Mouse (Mus musculus) CH12.LX (cell line): ENCODE data around the gene Bcl2l15. TPM values are rescaled to one million over a fixed set of nuclear protein-coding genes. Genes with fewer than 3 reads are reported as not detected.

Source experiments
- DNase-seq: peaks from one replicate; pipeline ENCODE4 v3.0.0-alpha.2; 2013; ENCODE audit errors: extremely low read depth
- H3K27ac ChIP-seq: 2 replicates; pipeline ENCODE4 v1.5.1; 2012; ENCODE audit warnings: low read depth, mild to moderate bottlenecking, control low read depth, moderate library complexity; ENCODE audit not compliant: insufficient read depth
- H3K27me3 ChIP-seq: replicated peaks from 2 replicates; pipeline ENCODE3; 2012; ENCODE audit warnings: inconsistent platforms
- H3K36me3 ChIP-seq, 2 experiments: replicated peaks in 1 of 2; 2 replicates each; pipeline versions ENCODE3 to v1.6.1; 2012; ENCODE audit warnings: inconsistent platforms in 1 of 2, low read length in 1 of 2, mild to moderate bottlenecking in 1 of 2, mixed read lengths in 1 of 2, moderate library complexity in 1 of 2; ENCODE audit not compliant: control insufficient read depth in 1 of 2, insufficient read depth in 1 of 2
- H3K4me1 ChIP-seq, 2 experiments: 2 replicates each; pipeline ENCODE4 v1.6.1; 2012; ENCODE audit warnings: inconsistent platforms in 1 of 2, moderate library complexity in 1 of 2; ENCODE audit not compliant: insufficient read depth in 2 of 2, control insufficient read depth in 1 of 2
- H3K4me2 ChIP-seq: 2 replicates; pipeline ENCODE4 v1.6.1; 2012; ENCODE audit warnings: low read depth, mild to moderate bottlenecking, control low read depth; ENCODE audit not compliant: poor library complexity, insufficient read depth, severe bottlenecking
- H3K4me3 ChIP-seq, 3 experiments: fragments of 150-350 bp in 1 of 3; sonication (generic) in 1 of 3; replicated peaks in 1 of 3; 2 replicates each; pipeline versions ENCODE3 to v1.5.1; 2011 to 2012; ENCODE audit warnings: low read depth in 2 of 3, low read length in 2 of 3, mild to moderate bottlenecking in 2 of 3, moderate library complexity in 2 of 3, control low read depth in 1 of 3, improper control_type of control experiment in 1 of 3, inconsistent platforms in 1 of 3, mixed read lengths in 1 of 3; ENCODE audit not compliant: poor library complexity in 1 of 3
- H3K79me2 ChIP-seq: replicated peaks from 2 replicates; pipeline ENCODE4 v1.6.1; 2012; ENCODE audit warnings: mild to moderate bottlenecking, moderate library complexity; ENCODE audit not compliant: control insufficient read depth, poor library complexity, insufficient read depth, severe bottlenecking; ENCODE audit errors: extremely low read depth
- H3K9ac ChIP-seq: 2 replicates; pipeline ENCODE4 v1.6.1; 2012; ENCODE audit warnings: low read depth, mild to moderate bottlenecking, control low read depth, moderate library complexity; ENCODE audit not compliant: insufficient read depth
- H3K9me3 ChIP-seq: replicated peaks from 2 replicates; pipeline ENCODE3; 2012; ENCODE audit warnings: low read length, inconsistent platforms, mixed read lengths
- BHLHE40 ChIP-seq: IDR thresholded peaks from 2 replicates; pipeline ENCODE4 v1.6.1; 2011; ENCODE audit warnings: mild to moderate bottlenecking, low read depth, low read length, improper control_type of control experiment
- CHD1 ChIP-seq: IDR thresholded peaks from 2 replicates; pipeline ENCODE4 v1.6.1; 2012; ENCODE audit warnings: low read depth, low read length, improper control_type of control experiment, inconsistent platforms
- CTCF ChIP-seq, 2 experiments: IDR thresholded peaks in 1 of 2; conservative IDR thresholded peaks in 1 of 2; 2 replicates each; pipeline ENCODE4 v1.5.1; 2011 to 2012; ENCODE audit warnings: low read depth in 2 of 2, low read length in 2 of 2, improper control_type of control experiment in 1 of 2, inconsistent platforms in 1 of 2, mild to moderate bottlenecking in 1 of 2, moderate library complexity in 1 of 2
- E2F4 ChIP-seq: IDR thresholded peaks from 2 replicates; pipeline ENCODE4 v1.6.1; 2011; ENCODE audit warnings: low read depth, low read length, improper control_type of control experiment; ENCODE audit not compliant: insufficient replicate concordance
- ELF1 ChIP-seq: IDR thresholded peaks from 2 replicates; pipeline ENCODE4 v1.6.1; 2014; ENCODE audit warnings: low read depth, mild to moderate bottlenecking, inconsistent platforms, low read length, improper control_type of control experiment
- EP300 ChIP-seq: IDR thresholded peaks from 2 replicates; pipeline ENCODE4 v1.6.1; 2011; ENCODE audit warnings: low read length, improper control_type of control experiment
- ETS1 ChIP-seq: conservative IDR thresholded peaks from 2 replicates; pipeline ENCODE4 v1.6.1; 2012; ENCODE audit warnings: low read depth, mild to moderate bottlenecking, inconsistent platforms, low read length, improper control_type of control experiment, moderate library complexity
- GABPA ChIP-seq: IDR thresholded peaks from 2 replicates; pipeline ENCODE4 v1.6.1; 2012; ENCODE audit warnings: low read depth, low read length, improper control_type of control experiment, inconsistent platforms; ENCODE audit not compliant: insufficient replicate concordance
- HCFC1 ChIP-seq: IDR thresholded peaks from 2 replicates; pipeline ENCODE4 v1.6.1; 2012; ENCODE audit warnings: low read depth, mild to moderate bottlenecking, inconsistent platforms, low read length, improper control_type of control experiment
- IRF4 ChIP-seq: IDR thresholded peaks from 2 replicates; pipeline ENCODE4 v1.6.1; 2014; ENCODE audit warnings: low read depth, mild to moderate bottlenecking, inconsistent platforms, low read length, improper control_type of control experiment
- JUN ChIP-seq: IDR thresholded peaks from 2 replicates; pipeline ENCODE4 v1.6.1; 2011; ENCODE audit warnings: low read depth, mild to moderate bottlenecking, low read length, improper control_type of control experiment, moderate library complexity; ENCODE audit not compliant: insufficient read depth
- JUND ChIP-seq: conservative IDR thresholded peaks from 2 replicates; pipeline ENCODE4 v1.6.1; 2011; ENCODE audit warnings: low read depth, low read length, improper control_type of control experiment
- KAT2A ChIP-seq: IDR thresholded peaks from 2 replicates; pipeline ENCODE4 v1.6.1; 2012; ENCODE audit warnings: low read length, improper control_type of control experiment, inconsistent platforms; ENCODE audit not compliant: insufficient replicate concordance
- MAX ChIP-seq: IDR thresholded peaks from 2 replicates; pipeline ENCODE4 v1.6.1; 2011; ENCODE audit warnings: low read length, improper control_type of control experiment
- MEF2A ChIP-seq: IDR thresholded peaks from 2 replicates; pipeline ENCODE4 v1.6.1; 2014; ENCODE audit warnings: low read depth, mild to moderate bottlenecking, inconsistent platforms, low read length, improper control_type of control experiment, borderline replicate concordance
- MYC ChIP-seq: IDR thresholded peaks from 2 replicates; pipeline ENCODE4 v1.6.1; 2011; ENCODE audit warnings: low read depth, mild to moderate bottlenecking, improper control_type of control experiment, low read length
- NELFE ChIP-seq: IDR thresholded peaks from 2 replicates; pipeline ENCODE4 v1.6.1; 2011; ENCODE audit warnings: low read depth, low read length, improper control_type of control experiment
- POLR2A ChIP-seq: IDR thresholded peaks from 2 replicates; pipeline ENCODE4 v1.6.1; 2011; ENCODE audit warnings: low read depth, mild to moderate bottlenecking, improper control_type of control experiment, low read length
- RCOR1 ChIP-seq: conservative IDR thresholded peaks from 2 replicates; pipeline ENCODE4 v1.6.1; 2012; ENCODE audit warnings: low read depth, mild to moderate bottlenecking, inconsistent platforms, low read length, improper control_type of control experiment
- SIN3A ChIP-seq: IDR thresholded peaks from 2 replicates; pipeline ENCODE4 v1.6.1; 2012; ENCODE audit warnings: low read length, improper control_type of control experiment, inconsistent platforms
- SMC3 ChIP-seq: IDR thresholded peaks from 2 replicates; pipeline ENCODE4 v1.6.1; 2011; ENCODE audit warnings: low read depth, low read length, improper control_type of control experiment
- TBP ChIP-seq: conservative IDR thresholded peaks from 2 replicates; pipeline ENCODE4 v1.6.1; 2011; ENCODE audit warnings: low read depth, low read length, improper control_type of control experiment
- TCF12 ChIP-seq: IDR thresholded peaks from 2 replicates; pipeline ENCODE4 v1.6.1; 2014; ENCODE audit warnings: low read depth, mild to moderate bottlenecking, inconsistent platforms, low read length, improper control_type of control experiment
- UBTF ChIP-seq: IDR thresholded peaks from 2 replicates; pipeline ENCODE4 v1.6.1; 2012; ENCODE audit warnings: low read depth, mild to moderate bottlenecking, inconsistent platforms, low read length, improper control_type of control experiment, moderate library complexity
- USF1 ChIP-seq: IDR thresholded peaks from 2 replicates; pipeline ENCODE4 v1.6.1; 2014; ENCODE audit warnings: low read depth, mild to moderate bottlenecking, inconsistent platforms, low read length, improper control_type of control experiment
- USF2 ChIP-seq: conservative IDR thresholded peaks from 2 replicates; pipeline ENCODE4 v1.6.1; 2011; ENCODE audit warnings: low read depth, low read length, improper control_type of control experiment
- ZC3H11A ChIP-seq: IDR thresholded peaks from 2 replicates; pipeline ENCODE4 v1.6.1; 2012; ENCODE audit warnings: low read depth, mild to moderate bottlenecking, inconsistent platforms, low read length, improper control_type of control experiment
- ZKSCAN1 ChIP-seq: IDR thresholded peaks from 2 replicates; pipeline ENCODE4 v1.6.1; 2012; ENCODE audit warnings: low read depth, inconsistent platforms, low read length, improper control_type of control experiment, borderline replicate concordance
- ZMIZ1 ChIP-seq: IDR thresholded peaks from 2 replicates; pipeline ENCODE4 v1.6.1; 2012; ENCODE audit warnings: low read depth, mild to moderate bottlenecking, inconsistent platforms, low read length, improper control_type of control experiment
- ZNF384 ChIP-seq: IDR thresholded peaks from 2 replicates; pipeline ENCODE4 v1.6.1; 2012; ENCODE audit warnings: low read depth, low read length, improper control_type of control experiment, inconsistent platforms
- dilution Hi-C: fragments of 300-500 bp; cut with MboI; formaldehyde crosslinking; loops from 2 replicates; pipeline ENCODE4 v1.14.3; 2020; ENCODE audit warnings: low sequenced_read_pairs; ENCODE audit not compliant: extremely low pct_unique_long_range_greater_than_20kb, extremely low pct_ligation_motif_present
- in situ Hi-C: fragments of 300-500 bp; cut with MboI; formaldehyde crosslinking; loops from 3 replicates; pipeline ENCODE4 v1.14.3; 2019; ENCODE audit warnings: low sequenced_read_pairs, low pct_ligation_motif_present, low pct_unique_long_range_greater_than_20kb, mixed read lengths
- polyA plus RNA-seq: library from polyadenylated mRNA; unstranded; fragments of >175 nt; gene quantifications from 2 replicates; pipeline ENCODE4 v1.2.1, GENCODE M21; 2012; ENCODE audit warnings: low read depth; ENCODE audit not compliant: insufficient read length
- total RNA-seq, 2 experiments: library from RNA; depleted of rRNA; stranded (reverse); fragments of 300-350 nt in 1 of 2; fragments of >200 nt in 1 of 2; gene quantifications; 2 replicates each; pipeline ENCODE4 v1.2.3; 2012 to 2014

The Bcl2l15 gene
- total and polyA plus RNA-seq, 3 experiments: 12.2 to 24.9 (median 23.0) TPM

DNA sequence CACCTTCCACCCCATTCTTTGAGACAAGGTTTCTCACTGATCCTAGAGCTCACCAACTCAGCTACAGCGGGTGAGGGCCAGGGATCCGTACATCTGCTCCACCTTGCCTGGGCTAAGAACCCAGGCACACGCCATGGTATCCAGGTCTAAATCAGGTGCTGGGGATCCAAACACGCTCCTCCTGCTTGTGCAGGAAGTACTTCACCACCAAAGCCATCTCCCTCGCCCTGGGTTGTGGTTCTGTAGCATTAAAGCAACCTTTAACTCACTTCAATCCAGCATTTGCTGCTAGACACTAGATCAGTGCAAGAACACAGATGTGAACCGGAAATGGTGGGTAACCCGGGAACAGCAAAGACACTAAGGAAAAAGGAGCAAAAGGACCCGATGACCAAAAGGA, 19.5 kb downstream of the Bcl2l15 start:
- dilution Hi-C loops: no loop called here
- H3K36me3 ChIP-seq: peaks cover 7 to 28% of the 10 kb centered on the region in 2 experiments
- peak overlapping the region; percentile 38 to 63 (median 44) for H3K4me3 ChIP-seq
- in situ Hi-C loops: no loop called here
- no peaks in the 10 kb centered on the region for H3K27me3 ChIP-seq
- DNase-seq: no peak
- peak overlapping the region; percentile 100 for H3K4me2 ChIP-seq
- H3K9ac ChIP-seq: peak overlapping the region; percentile 82
- H3K79me2 ChIP-seq: peaks cover 18% of the 10 kb centered on the region
- H3K4me1 ChIP-seq: peaks cover 6 to 78% of the 10 kb centered on the region in 2 experiments
- peak overlapping the region; percentile 100 for H3K27ac ChIP-seq
- TF ChIP-seq SMC3 (no peak), BHLHE40 (0 out of 2 replicates have a peak, but pooled peaks have one; percentile 2), ZC3H11A (no peak)
- H3K9me3 ChIP-seq: no peaks in the 10 kb centered on the region

- dilution Hi-C loops (no loop called here), in situ Hi-C loops (no loop called here)
- no peaks in the 10 kb centered on the region for H3K9me3 ChIP-seq
- H3K4me2 ChIP-seq: peak overlapping the region; percentile 100
- H3K79me2 ChIP-seq: peaks cover 18% of the 10 kb centered on the region
- H3K4me3 ChIP-seq: peak overlapping the region; percentile 7 to 63 (median 53)
- H3K27ac ChIP-seq: peak overlapping the region; percentile 100
- peaks cover 9 to 79% of the 10 kb centered on the region in 2 experiments for H3K4me1 ChIP-seq
- peak; percentile 96 for DNase-seq
- no peaks in the 10 kb centered on the region for H3K27me3 ChIP-seq
- peaks cover 4 to 23% of the 10 kb centered on the region in 2 experiments for H3K36me3 ChIP-seq
- H3K9ac ChIP-seq: peak overlapping the region; percentile 82
- TF ChIP-seq MAX: no peak
- TF ChIP-seq JUND: no peak
- peak; percentile 45; the same call in 1 of the 2 replicates for TF ChIP-seq ZC3H11A
- no peak for TF ChIP-seq POLR2A
- no peak for TF ChIP-seq RCOR1
- no peak for TF ChIP-seq UBTF
- TF ChIP-seq ZMIZ1: no peak
- no peak for TF ChIP-seq ZKSCAN1
- peak; percentile 51 for TF ChIP-seq BHLHE40
- TF ChIP-seq MYC: peak; percentile 70; the same call in 1 of the 2 replicates
- peak; percentile 82 for TF ChIP-seq SMC3
- peak; percentile 55 for TF ChIP-seq ZNF384
- TF ChIP-seq MEF2A: peak; percentile 64; the same call in 1 of the 2 replicates
- TF ChIP-seq IRF4: peak; percentile 65
- TF ChIP-seq E2F4: no peak
- no peak for TF ChIP-seq ELF1
- no peak for TF ChIP-seq USF1
- TF ChIP-seq TBP: no peak
- TF ChIP-seq GABPA: no peak
- TF ChIP-seq HCFC1: peak; percentile 61
- TF ChIP-seq SIN3A: peak; percentile 88
- no peak for TF ChIP-seq KAT2A
- peak; percentile 30 for TF ChIP-seq ETS1
- TF ChIP-seq CTCF (conservative IDR thresholded peaks at IDR 0.05 in 1 of 2, IDR thresholded peaks at IDR 0.05 in 1 of 2; ENCODE audit: low read depth in 2 of 2, low read length in 2 of 2): peak; percentile 46 to 87; a peak in 3 of 4 replicates
- TF ChIP-seq JUN: no peak
- peak; percentile 92 for TF ChIP-seq CHD1
- 0 out of 2 replicates have a peak, but pooled peaks have one; percentile 46 for TF ChIP-seq TCF12
- no peak for TF ChIP-seq USF2
- peak; percentile 29; the same call in 1 of the 2 replicates for TF ChIP-seq EP300
- TF ChIP-seq NELFE: peak; percentile 22; the same call in 1 of the 2 replicates
Measured at GRCm38 (mm10) chr3:103852565-103853299, 20.3 kb downstream of the Bcl2l15 start.
